Mouse (Mus musculus): ENCODE results near the gene Txndc5. TPM values are rescaled to one million over a fixed set of nuclear protein-coding genes. Genes with fewer than 3 reads are reported as not detected.

Txndc5 gene
- polyA plus RNA-seq, 1 experiment from 2014 or later: 225 TPM

Other genes with a start within 250 kb of the Txndc5 start
- gene Bmp6, start 183.7 kb downstream of the Txndc5 start, polyA plus RNA-seq (2015; fragmentation: Nextera tagmentation; extraction: Ambion mirVana): 3.7 and 4.3 TPM in 2 replicates
- gene Bloc1s5, start 106.3 kb upstream of the Txndc5 start, polyA plus RNA-seq (2015; fragmentation: Nextera tagmentation; extraction: Ambion mirVana): 22.2 and 22.5 TPM in 2 replicates
- 45.9 and 48.2 TPM in 2 replicates for gene Eef1e1, start 130.2 kb upstream of the Txndc5 start, polyA plus RNA-seq (2015; fragmentation: Nextera tagmentation; extraction: Ambion mirVana)